Mouse (Mus musculus) ZHBTc4 (cell line): ENCODE measurements around the gene Aaas.

Source experiments
- DNase-seq: peaks from one replicate; pipeline ENCODE4 v3.0.0-alpha.2; 2011; ENCODE audit warnings: low read depth, low spot score

The Aaas gene

DNA sequence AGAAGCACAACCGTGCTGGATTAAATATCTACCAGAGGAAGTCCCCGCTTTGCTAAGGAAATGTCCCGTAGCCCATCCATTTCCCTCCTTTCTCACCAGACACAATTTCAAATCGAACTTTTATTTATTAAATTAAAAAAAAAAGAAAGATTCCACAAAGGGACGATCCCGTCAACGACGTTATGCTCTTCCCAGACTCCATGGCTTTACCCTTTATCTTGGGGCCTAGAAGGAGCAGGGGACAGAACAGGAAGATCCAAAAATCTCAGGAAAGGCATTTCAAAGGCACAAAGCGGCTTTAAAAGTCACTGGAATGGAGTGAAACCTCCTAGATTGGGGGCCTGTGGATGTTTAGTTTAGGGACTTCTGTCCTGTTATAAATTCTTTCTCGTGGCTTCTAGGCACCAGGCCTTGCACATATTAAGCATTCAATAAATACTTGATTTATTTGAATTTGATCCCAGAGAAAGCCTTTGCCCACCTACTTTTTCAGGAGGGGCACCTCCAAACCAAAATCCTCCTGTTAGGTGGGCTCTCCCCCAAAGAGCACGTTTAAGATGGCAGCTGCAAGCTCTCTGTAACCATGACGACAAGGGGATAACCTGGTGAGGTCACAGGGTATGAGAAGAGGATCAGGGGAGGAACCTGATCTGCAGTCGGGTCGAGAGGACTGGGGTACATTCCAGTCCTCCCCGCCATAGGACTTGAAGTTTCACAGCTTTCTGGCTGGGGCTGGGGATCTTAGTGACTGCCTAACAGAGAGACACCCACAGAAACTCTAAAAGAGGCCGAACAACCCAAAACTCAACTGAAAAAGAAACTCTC is 6.1 kb upstream of the Aaas start:
- DNase-seq = no peak

- DNase-seq = peak; percentile 82
These were observed 5.4 kb upstream of the Aaas start for GRCm38 (mm10) chr15:102355871-102356441.

DNA sequence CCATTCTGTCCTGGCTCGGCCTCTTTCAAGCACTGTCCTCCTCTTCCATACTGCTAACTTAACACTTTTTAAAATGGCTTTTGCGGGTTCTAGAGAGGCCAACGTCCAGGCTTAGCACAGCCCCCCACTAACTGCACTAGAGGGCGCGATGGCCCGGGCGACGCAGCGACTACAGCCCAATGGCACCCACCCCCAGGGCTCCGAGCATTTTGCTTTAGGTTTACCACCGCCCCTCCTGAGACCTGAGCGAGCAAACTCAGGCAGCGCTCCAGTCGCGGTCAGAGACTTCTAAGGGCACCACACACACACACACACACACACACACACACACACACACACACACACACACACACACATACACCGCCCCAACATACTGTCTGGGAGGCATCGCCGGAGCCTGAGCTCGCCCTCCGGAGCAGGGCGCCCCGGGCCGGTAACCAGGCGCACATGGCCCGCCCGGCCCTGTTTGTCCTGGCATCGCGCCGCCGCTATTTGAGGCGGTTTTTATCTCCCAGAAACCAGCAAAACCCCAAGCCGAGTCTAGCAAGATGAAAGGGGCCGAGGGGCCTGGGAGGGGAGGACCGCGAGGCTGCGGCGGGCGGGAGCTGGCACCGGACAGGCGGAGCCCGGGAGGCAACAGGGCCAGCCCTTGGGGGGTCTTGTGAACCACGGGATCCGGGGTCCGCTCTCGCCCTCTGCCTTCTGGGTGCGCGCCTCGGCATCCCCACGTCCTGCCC is 4.7 kb upstream of the Aaas start:
- DNase-seq = peak; percentile 75

DNA sequence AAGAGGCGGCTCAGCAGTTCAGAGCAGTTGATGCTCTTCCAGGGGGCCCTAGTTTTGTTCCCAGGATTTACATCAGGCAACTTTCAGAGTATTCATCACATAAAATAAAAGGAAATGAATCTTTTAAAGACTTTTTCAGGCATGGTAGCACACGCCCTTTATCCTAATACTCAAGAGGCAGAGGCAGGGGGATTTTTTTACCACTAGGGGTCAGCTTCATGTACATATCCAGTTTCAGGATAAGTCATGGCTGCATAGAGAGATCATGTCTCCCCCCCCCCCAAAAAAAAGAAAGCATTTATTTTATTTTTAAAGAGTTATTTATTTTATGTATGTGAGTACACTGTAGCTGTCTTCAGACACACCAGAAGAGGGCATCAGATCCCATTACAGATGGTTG is 3.4 kb upstream of the Aaas start:
- no peak for DNase-seq

GRCm38 (mm10) chr15:102352177-102352576 is 1.6 kb upstream of the Aaas start:
- no peak for DNase-seq

- no peak for DNase-seq
These were observed 346 bp upstream of the Aaas start for GRCm38 (mm10) chr15:102350942-102351291.

GRCm38 (mm10) chr15:102346444-102346843 is 4.1 kb downstream of the Aaas start:
- peak; percentile 85 for DNase-seq

GRCm38 (mm10) chr15:102344490-102344889 is 6.1 kb downstream of the Aaas start:
- DNase-seq = no peak

DNA sequence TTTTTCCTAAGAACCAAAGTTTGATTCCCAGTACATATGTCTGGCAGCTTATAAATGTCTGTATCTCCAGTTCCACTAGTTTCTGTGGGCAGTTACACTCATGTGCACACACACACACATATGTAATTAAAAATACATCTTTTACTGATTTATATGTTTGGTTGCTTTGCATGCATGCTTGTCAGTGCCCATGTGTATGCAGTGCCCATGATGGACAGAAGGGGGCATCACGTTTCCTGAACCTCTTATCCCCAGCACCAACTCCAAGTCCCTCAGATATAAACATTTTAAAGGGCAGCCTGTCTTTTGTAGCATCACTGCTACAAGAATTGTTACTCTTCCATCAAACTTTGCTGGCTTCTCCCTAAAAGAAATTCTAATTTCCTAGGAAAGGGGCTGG is 9.0 kb downstream of the Aaas start:
- peak; percentile 73 for DNase-seq

- DNase-seq = no peak
These were observed 11.0 kb downstream of the Aaas start for GRCm38 (mm10) chr15:102339612-102340011.

GRCm38 (mm10) chr15:102336946-102337345 is 13.6 kb downstream of the Aaas start:
- DNase-seq = no peak

DNA sequence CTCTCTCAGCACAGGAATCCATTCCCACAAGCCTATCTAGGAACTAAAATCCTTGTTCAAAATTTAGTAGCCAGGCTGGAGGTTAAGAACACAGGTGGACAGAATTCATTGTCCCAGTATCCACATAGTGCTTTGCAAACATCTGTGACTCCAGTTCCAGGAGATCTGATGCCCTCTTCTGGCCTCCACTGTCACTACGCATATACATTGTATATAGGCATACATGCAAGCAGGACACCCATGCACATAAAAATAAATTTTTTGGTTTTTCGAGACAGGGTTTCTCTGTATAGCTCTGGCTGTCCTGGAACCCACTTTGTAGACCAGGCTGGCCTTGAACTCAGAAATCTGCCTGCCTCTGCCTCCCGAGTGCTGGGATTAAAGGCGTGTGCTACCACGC is 14.6 kb downstream of the Aaas start:
- peak; percentile 50 for DNase-seq

DNA sequence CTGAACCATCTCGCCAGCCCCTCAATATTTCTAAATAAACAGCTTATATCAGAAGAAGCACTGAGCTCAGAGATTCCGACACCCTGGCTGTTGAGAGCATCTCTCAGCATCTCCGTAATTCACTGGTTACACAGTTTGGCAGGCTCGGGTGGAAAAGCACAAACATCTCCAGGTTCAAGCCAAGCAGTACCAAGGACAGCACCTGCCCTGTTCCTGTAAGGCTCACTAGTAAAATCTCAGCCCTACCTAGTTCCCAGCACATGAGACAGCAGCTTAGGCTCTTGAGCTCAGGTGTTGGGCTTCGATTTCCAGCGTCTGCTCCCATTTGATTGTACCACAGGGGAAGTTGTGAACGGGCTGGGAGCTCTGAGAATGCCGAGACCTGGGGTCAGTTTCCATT is 15.3 kb downstream of the Aaas start:
- peak; percentile 52 for DNase-seq

DNA sequence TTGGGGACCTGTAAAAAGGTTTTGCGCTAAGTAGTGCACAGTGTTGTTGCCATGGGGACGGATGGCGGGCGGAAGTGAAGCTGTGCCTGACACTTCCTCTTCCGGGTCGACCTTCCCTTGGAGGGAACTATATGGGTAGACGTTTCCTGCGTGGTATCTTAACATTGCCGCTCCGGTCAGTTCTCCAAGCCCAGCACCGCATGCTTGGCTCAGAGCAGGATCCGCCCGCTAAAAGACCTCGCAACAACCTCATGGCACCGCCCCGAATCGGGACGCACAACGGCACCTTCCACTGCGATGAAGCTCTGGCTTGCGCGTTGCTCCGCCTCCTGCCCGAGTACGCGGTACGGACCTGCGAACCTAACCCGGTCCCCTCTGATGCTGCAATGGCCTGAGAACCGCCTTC is 19.0 kb downstream of the Aaas start, which contains the start of gene Myg1:
Myg1 (plus strand) TSS at position 100 of the 406 bp plus-strand sequence.
- peak; percentile 92 for DNase-seq

DNA sequence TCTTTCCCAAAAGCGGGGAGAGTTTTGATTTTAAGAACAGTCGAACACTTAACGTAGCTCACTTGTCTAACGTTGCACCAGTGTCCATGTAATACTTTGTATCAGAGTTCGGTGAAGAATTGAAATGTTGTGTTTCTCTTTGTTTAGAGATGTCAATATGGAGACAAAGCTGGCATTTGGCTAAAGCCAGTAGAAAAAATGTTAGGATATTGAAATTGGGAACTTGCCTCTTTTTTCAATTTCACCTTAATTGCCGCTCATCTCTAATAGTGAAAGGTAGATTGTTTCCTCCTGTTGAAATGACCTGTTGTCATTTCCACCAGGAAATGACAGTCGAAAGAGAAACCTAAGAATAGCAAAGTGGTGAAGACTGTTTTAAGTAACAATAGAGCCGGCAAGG is 23.7 kb downstream of the Aaas start:
- DNase-seq = no peak

DNA sequence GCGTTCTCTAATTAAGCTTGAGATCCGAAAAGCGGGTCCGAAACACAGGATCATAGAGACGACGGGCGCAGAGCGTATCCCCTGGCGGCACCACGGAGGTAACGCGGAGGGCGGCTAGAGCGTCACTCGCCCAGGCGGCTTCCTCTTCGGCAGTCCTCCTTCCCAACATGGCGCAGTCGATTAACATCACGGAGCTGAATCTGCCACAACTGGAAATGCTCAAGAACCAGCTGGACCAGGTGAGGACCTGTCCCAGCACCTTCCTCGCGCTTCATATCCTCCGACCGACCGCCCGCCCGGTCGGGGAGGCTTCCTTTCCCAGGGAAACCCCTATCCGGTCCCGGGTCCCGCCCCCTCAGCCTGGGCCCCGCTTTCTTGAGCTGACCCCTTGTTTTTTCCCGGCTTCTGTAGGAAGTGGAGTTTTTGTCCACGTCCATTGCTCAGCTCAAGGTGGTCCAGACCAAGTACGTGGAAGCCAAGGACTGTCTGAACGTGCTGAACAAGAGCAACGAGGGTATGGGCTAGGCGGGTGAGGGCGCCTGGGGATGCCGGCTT is 24.5 kb downstream of the Aaas start, which contains the start of gene Pfdn5:
Pfdn5 (plus strand) TSS at position 95 of the 555 bp plus-strand sequence.
- peak; percentile 88 for DNase-seq

GRCm38 (mm10) chr15:102324654-102325473 is 25.7 kb downstream of the Aaas start:
- peak; percentile 35 for DNase-seq

GRCm38 (mm10) chr15:102316263-102316662 is 34.3 kb downstream of the Aaas start:
- DNase-seq = peak; percentile 84

- no peak for DNase-seq
These were observed 35.3 kb downstream of the Aaas start for GRCm38 (mm10) chr15:102315292-102315691.

- no peak for DNase-seq
These were observed 39.1 kb downstream of the Aaas start for GRCm38 (mm10) chr15:102311489-102311888.
